Mouse (Mus musculus): Measurements from ENCODE around the gene Gm4631. TPM values are rescaled to one million over a fixed set of nuclear protein-coding genes. Genes with fewer than 3 reads are reported as not detected.
"Not testable (repeated sequence)": the region's sequence is repeated elsewhere in the genome, so short reads cannot be mapped to it uniquely, and the experiment has no call there.

Gm4631 gene
- polyA plus RNA-seq (2012; rRNA removed): 2.4 and 3.4 TPM in 2 replicates

DNA sequence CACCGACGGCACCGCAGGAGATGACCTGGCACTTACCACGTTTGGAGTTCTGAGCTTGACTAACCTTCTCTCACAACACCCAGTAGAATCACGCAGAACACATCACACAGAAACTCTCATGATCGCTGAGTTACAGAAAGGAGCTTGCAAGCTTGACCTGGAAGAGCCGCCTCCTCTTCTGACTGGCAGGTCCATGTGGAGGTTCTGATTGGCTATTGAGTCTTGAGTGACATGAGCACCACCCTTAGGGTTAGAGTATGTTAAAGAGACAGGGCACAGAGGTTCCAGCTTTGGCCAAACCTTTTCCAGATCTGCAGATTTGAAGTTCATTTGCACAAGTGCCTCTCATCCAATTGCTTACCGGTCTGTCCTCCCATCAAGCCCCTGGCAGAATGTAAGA is at the start of gene Gm4631:
TSS of gene Gm4631 (minus strand) at position 101 of the 400 bp plus-strand sequence.
- H3K27me3 ChIP-seq (replicated peaks; ENCODE audit: control insufficient read depth, insufficient read depth, low read length); DNase-seq; H3K4me1 ChIP-seq (ENCODE audit: control insufficient read depth, insufficient read depth, low read length); H3K4me3 ChIP-seq (ENCODE audit: insufficient read depth, low read depth, low read length); H3K36me3 ChIP-seq (ENCODE audit: control insufficient read depth, insufficient read depth, low read length); H3K27ac ChIP-seq (ENCODE audit: insufficient read depth, low read depth, low read length): not testable (repeated sequence)
- no CpG with 5 or more reads among the region's 8 CpGs for WGBS

DNA sequence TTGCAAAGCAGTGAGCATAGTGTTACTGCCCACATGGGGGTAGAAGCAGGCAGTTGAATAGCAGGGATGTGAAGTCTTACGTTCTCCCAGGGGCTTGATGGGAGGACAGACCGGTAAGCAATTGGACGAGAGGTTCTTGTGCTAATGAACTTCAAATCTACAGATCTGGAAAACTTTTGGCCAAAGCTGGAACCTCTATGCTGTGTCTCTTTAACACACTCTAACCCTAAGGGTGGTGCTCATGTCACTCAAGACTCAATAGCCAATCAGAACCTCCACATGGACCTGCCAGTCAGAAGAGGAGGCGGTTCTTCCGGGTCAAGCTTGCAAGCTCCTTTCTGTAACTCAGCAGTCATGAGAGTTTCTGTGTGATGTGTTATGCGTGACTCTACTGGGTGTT is 34.1 kb upstream of the Gm4631 start, which contains the start of gene Zfp968:
TSS of gene Zfp968 (plus strand) at position 301 of the 400 bp plus-strand sequence.
- H3K4me3 ChIP-seq (ENCODE audit: insufficient read depth, low read depth, low read length); H3K27ac ChIP-seq (ENCODE audit: insufficient read depth, low read depth, low read length); H3K36me3 ChIP-seq (ENCODE audit: control insufficient read depth, insufficient read depth, low read length); DNase-seq; H3K4me1 ChIP-seq (ENCODE audit: control insufficient read depth, insufficient read depth, low read length); H3K27me3 ChIP-seq (replicated peaks; ENCODE audit: control insufficient read depth, insufficient read depth, low read length): not testable (repeated sequence)
- no CpG with 5 or more reads among the region's 6 CpGs for WGBS

DNA sequence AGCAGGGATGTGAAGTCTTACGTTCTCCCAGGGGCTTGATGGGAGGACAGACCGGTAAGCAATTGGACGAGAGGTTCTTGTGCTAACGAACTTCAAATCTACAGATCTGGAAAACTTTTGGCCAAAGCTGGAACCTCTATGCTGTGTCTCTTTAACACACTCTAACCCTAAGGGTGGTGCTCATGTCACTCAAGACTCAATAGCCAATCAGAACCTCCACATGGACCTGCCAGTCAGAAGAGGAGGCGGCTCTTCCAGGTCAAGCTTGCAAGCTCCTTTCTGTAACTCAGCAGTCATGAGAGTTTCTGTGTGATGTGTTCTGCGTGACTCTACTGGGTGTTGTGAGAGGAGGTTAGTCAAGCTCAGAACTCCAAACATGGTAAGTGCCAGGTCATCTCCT is 63.2 kb downstream of the Gm4631 start, which contains the start of gene Gm14440:
TSS of gene Gm14440 (plus strand) at position 301 of the 400 bp plus-strand sequence.
- no CpG with 5 or more reads among the region's 6 CpGs for WGBS
- H3K27ac ChIP-seq (ENCODE audit: insufficient read depth, low read depth, low read length); DNase-seq; H3K36me3 ChIP-seq (ENCODE audit: control insufficient read depth, insufficient read depth, low read length); H3K4me1 ChIP-seq (ENCODE audit: control insufficient read depth, insufficient read depth, low read length); H3K27me3 ChIP-seq (replicated peaks; ENCODE audit: control insufficient read depth, insufficient read depth, low read length); H3K4me3 ChIP-seq (ENCODE audit: insufficient read depth, low read depth, low read length): not testable (repeated sequence)

Other genes with a start within 250 kb of the Gm4631 start
- gene Gm14399, start 196.2 kb downstream of the Gm4631 start, polyA plus RNA-seq (2012; rRNA removed): 1.0 and 1.1 TPM in 2 replicates
- gene Gm14443, start 162.3 kb downstream of the Gm4631 start, polyA plus RNA-seq (2012; rRNA removed): 0.24 and 0.41 TPM in 2 replicates
- 6.2 and 8.9 TPM in 2 replicates for gene Gm14391, start 131.3 kb downstream of the Gm4631 start, polyA plus RNA-seq (2012; rRNA removed)
- not detected in 2 replicates for gene Gm14440, start 63.1 kb downstream of the Gm4631 start, polyA plus RNA-seq (2012; rRNA removed)
- gene Zfp968, start 34.2 kb upstream of the Gm4631 start, polyA plus RNA-seq (2012; rRNA removed): 0.71 and 1.9 TPM in 2 replicates
- gene Gm4724, start 97.6 kb upstream of the Gm4631 start, polyA plus RNA-seq (2012; rRNA removed): 5.0 and 7.6 TPM in 2 replicates
- gene Zfp965, start 131.8 kb upstream of the Gm4631 start, polyA plus RNA-seq (2012; rRNA removed): 0.31 and 0.61 TPM in 2 replicates

All from kidney, adult 2 months (tissue).